Mouse (Mus musculus) skeletal muscle tissue, adult 2 months (tissue): ENCODE results near the gene Nanos3.

Source experiments
- DNase-seq: peaks from one replicate; pipeline ENCODE4 v3.0.0-alpha.2; 2012; ENCODE audit warnings: low read depth, low spot score

The Nanos3 gene

GRCm38 (mm10) chr8:84127202-84127901 lies 57.7 kb downstream of the Nanos3 start:
- DNase-seq: no peak

GRCm38 (mm10) chr8:84126742-84127141 lies 58.3 kb downstream of the Nanos3 start:
- no peak for DNase-seq

- DNase-seq: no peak
These were observed 59.4 kb downstream of the Nanos3 start, which contains the start of gene Podnl1 for GRCm38 (mm10) chr8:84125656-84126055. Podnl1 (plus strand) TSS chr8:84125989.
